Comparison of ENCODE assay signal across 23 mouse cellular contexts in the genomic region with DNA sequence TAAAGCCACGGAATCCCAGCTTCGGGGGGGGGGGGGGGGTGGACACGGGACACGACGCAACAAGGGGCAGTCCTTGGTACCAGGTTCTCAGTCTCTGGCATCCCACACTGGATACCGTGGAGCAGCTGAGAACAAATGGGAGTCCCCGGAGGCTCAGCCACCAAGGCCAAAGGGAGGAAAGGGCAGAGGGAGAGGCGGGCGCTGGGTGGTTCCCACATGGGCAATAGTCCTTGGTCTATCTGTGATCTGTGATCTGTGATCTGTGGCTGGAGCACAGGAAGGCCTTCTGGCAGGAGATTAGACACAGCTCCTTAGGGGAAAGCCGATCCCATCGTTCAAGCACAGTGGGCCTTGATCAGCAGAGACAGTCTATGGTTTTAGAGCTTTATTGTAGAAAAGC.
A peak's percentile ranks its signal among the peaks of the same experiment; 100 is the strongest.
DNase-seq lines count a peak whose midpoint lies in the region; ATAC-seq and TF ChIP-seq lines count a peak whose summit lies in the region.
"Had no signal": no experiment of that assay in that cellular context is flagged by ENCODE, and none has a peak within 500 bp of the region (broad histone marks: within the 10 kb centered on the region; RNA-seq: fewer than 3 reads in every experiment).

No protein-coding gene starts in this region.

- 38% methylated on average over 8 of the region's 11 CpGs for WGBS in kidney, postnatal 0 days
- WGBS in forebrain, embryonic 11.5 days, result 81% methylated on average over 9 of the region's 11 CpGs

- no peak for TF ChIP-seq CTCF in kidney, postnatal 0 days (IDR thresholded peaks at IDR 0.05; ENCODE audit: low read depth)

- H3K27ac ChIP-seq in kidney, postnatal 0 days, result no peak overlapping the region
- H3K27ac ChIP-seq in forebrain, embryonic 11.5 days (ENCODE audit: low read depth, low read length), result no peak overlapping the region
- H3K27ac ChIP-seq: forebrain, embryonic 13.5 days; layer of hippocampus, adult 2 months; midbrain, embryonic 13.5 days; neural tube, embryonic 13.5 days had no signal

- H3K9me3 ChIP-seq in kidney, postnatal 0 days (replicated peaks; ENCODE audit: low read length), result no peaks in the 10 kb centered on the region
- H3K9me3 ChIP-seq in forebrain, embryonic 11.5 days (ENCODE audit: control insufficient read depth, low read length), result no peaks in the 10 kb centered on the region
- H3K9me3 ChIP-seq: forebrain, embryonic 13.5 days; neural tube, embryonic 13.5 days had no signal

- no peak overlapping the region for H3K4me2 ChIP-seq in kidney, postnatal 0 days (ENCODE audit: low read length)
- H3K4me2 ChIP-seq in forebrain, embryonic 11.5 days (ENCODE audit: low read depth, low read length, severe bottlenecking), result no peak overlapping the region
- H3K4me2 ChIP-seq: forebrain, embryonic 13.5 days; heart, embryonic 11.5 days; midbrain, embryonic 13.5 days; neural tube, embryonic 13.5 days had no signal

- no peak overlapping the region for H3K4me3 ChIP-seq in kidney, postnatal 0 days (replicated peaks; ENCODE audit: low read depth, low read length)
- no peak overlapping the region for H3K4me3 ChIP-seq in forebrain, embryonic 11.5 days (ENCODE audit: low read depth, low read length)
- H3K4me3 ChIP-seq: forebrain, embryonic 13.5 days; layer of hippocampus, adult 2 months; midbrain, embryonic 13.5 days; neural tube, embryonic 13.5 days had no signal

- H3K27me3 ChIP-seq in kidney, postnatal 0 days (ENCODE audit: insufficient read depth, low read length), result no peaks in the 10 kb centered on the region
- H3K27me3 ChIP-seq in forebrain, embryonic 11.5 days (ENCODE audit: control insufficient read depth, insufficient read depth, low read length), result no peaks in the 10 kb centered on the region
- H3K27me3 ChIP-seq: forebrain, embryonic 13.5 days; midbrain, embryonic 13.5 days; neural tube, embryonic 13.5 days; Patski had no signal

- peak; percentile 74 for DNase-seq in heart, adult 11 months
- DNase-seq in heart, adult 8-10 months (ENCODE audit: low spot score), result no peak
- DNase-seq in kidney, postnatal 0 days (ENCODE audit: low spot score), result peak; percentile 11
- DNase-seq in kidney, adult 18-20 months, result no peak
- peak; percentile 85 for DNase-seq in adrenal gland, postnatal 14 days
- peak; percentile 49 for DNase-seq in testis, postnatal 14 days (ENCODE audit: low spot score)
- no peak for DNase-seq in left cerebral cortex, adult 8-10 months (ENCODE audit: low spot score in 2 of 2)
- no peak for DNase-seq in forebrain, embryonic 11.5 days (ENCODE audit: low spot score)
- DNase-seq: cerebellum, adult 9-10 months; gastrocnemius, postnatal 10 days; heart, postnatal 10 days; layer of hippocampus, postnatal 36 days; lung, postnatal 10 days; retina, postnatal 1 day; thymus, postnatal 14 days had no signal

- no peaks in the 10 kb centered on the region for H3K4me1 ChIP-seq in kidney, postnatal 0 days (replicated peaks; ENCODE audit: insufficient read depth, low read length)
- no peaks in the 10 kb centered on the region for H3K4me1 ChIP-seq in forebrain, embryonic 11.5 days (replicated peaks; ENCODE audit: control insufficient read depth, insufficient read depth, low read length)

- 0 out of 2 replicates have a peak, but pooled peaks have one; percentile 25 for ATAC-seq in kidney, postnatal 0 days (replicated peaks; ENCODE audit: low FRiP score, low read depth)
- no peak for ATAC-seq in forebrain, embryonic 11.5 days (replicated peaks; ENCODE audit: low FRiP score)
- ATAC-seq: CD4-positive, CD25-positive, alpha-beta regulatory T cell, adult 4 months; forebrain, embryonic 13.5 days; inflammation-experienced regulatory T-cells, adult 6 months; midbrain, embryonic 13.5 days; Patski had no signal

- H3K36me3 ChIP-seq in kidney, postnatal 0 days (ENCODE audit: insufficient read depth, low read length), result no peaks in the 10 kb centered on the region
- no peaks in the 10 kb centered on the region for H3K36me3 ChIP-seq in forebrain, embryonic 11.5 days (ENCODE audit: control insufficient read depth, insufficient read depth, low read length)
- H3K36me3 ChIP-seq: midbrain, embryonic 13.5 days; neural tube, embryonic 13.5 days had no signal

- no peak overlapping the region for H3K9ac ChIP-seq in kidney, postnatal 0 days (ENCODE audit: low read depth, low read length)
- no peak overlapping the region for H3K9ac ChIP-seq in forebrain, embryonic 11.5 days (ENCODE audit: low read length)
- H3K9ac ChIP-seq: forebrain, embryonic 13.5 days; midbrain, embryonic 13.5 days; neural tube, embryonic 13.5 days had no signal

Comparison
In these comparisons a context has a peak if more than half of its experiments do, and no peak if none do; other contexts are left out.
1. DNase-seq: peak in heart, adult 11 months (single experiment), kidney, postnatal 0 days (single experiment), adrenal gland, postnatal 14 days (single experiment) and testis, postnatal 14 days (single experiment); none in heart, adult 8-10 months (single experiment), kidney, adult 18-20 months (single experiment), left cerebral cortex, adult 8-10 months (0 of 2) and forebrain, embryonic 11.5 days (single experiment).